Mouse (Mus musculus): ENCODE measurements around the gene Defb28. TPM values are rescaled to one million over a fixed set of nuclear protein-coding genes. Genes with fewer than 3 reads are reported as not detected.

Gene Defb28
- not detected in 2 replicates for total RNA-seq (2014; rRNA removed)
- not detected in 2 replicates for polyA plus RNA-seq (2015; fragmentation: Nextera tagmentation; extraction: Ambion mirVana)

- Histone ChIP-seq H3K9ac (no peak within 1 kb of the TSS), H3K9me3 (ENCODE audit: low read length) (no peaks in the 10 kb centered on the region), H3K4me1 (ENCODE audit: insufficient read depth) (no peaks in the 10 kb centered on the region), H3K27ac (ENCODE audit: low read depth, low read length) (no peak within 1 kb of the TSS), H3K36me3 (ENCODE audit: insufficient read depth) (no peaks in the 10 kb centered on the region), H3K4me2 (ENCODE audit: low read depth) (no peak within 1 kb of the TSS), H3K27me3 (ENCODE audit: insufficient read depth, low read length) (no peaks in the 10 kb centered on the region), H3K4me3 (ENCODE audit: low read depth, low read length) (no peak within 1 kb of the TSS)
- WGBS = 78% methylated on average over 4 of the region's 4 CpGs
- DNase-seq (no peak), ATAC-seq (no peak)
- no peak for TF ChIP-seq CTCF (IDR thresholded peaks at IDR 0.05; ENCODE audit: low read depth)
Observed at GRCm38 (mm10) chr2:152517981-152518380, at the start of gene Defb28. Gene Defb28, plus strand, starts transcription at chr2:152518255.

DNA sequence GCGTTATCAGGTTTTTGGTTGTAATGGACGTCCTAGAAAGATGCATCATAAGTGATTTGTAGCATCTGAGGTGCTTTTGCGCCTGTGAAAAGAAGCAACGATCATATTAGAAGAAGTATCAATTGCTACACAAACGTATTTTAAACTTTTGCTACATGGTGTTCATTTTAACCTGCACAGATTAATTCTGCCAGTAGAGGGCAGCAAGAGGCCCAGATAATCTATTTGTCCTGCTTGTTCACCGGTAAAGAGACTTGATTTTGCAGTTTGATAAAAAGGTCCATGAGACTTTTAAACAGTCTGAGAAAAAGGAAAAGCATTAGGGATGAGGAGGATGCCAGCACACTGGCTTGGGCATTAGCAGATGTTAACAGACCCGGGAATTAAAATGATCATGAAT, 47.1 kb upstream of the Defb28 start:
- H3K4me1 ChIP-seq (ENCODE audit: insufficient read depth) = no peaks in the 10 kb centered on the region
- H3K9me3 ChIP-seq (ENCODE audit: low read length) = no peaks in the 10 kb centered on the region
- ATAC-seq = no peak
- no peak overlapping the region for H3K27ac ChIP-seq (ENCODE audit: low read depth, low read length)
- peak; percentile 79 for TF ChIP-seq CTCF (IDR thresholded peaks at IDR 0.05; ENCODE audit: low read depth)
- 31% methylated on average over 7 of the region's 7 CpGs for WGBS
- peaks cover 3% of the 10 kb centered on the region; the same call in 1 of the 2 replicates for H3K27me3 ChIP-seq (ENCODE audit: insufficient read depth, low read length)
- no peak overlapping the region for H3K4me3 ChIP-seq (ENCODE audit: low read depth, low read length)
- no peak overlapping the region for H3K4me2 ChIP-seq (ENCODE audit: low read depth)
- peak; percentile 77 for DNase-seq
- H3K36me3 ChIP-seq (ENCODE audit: insufficient read depth) = no peaks in the 10 kb centered on the region
- no peak overlapping the region for H3K9ac ChIP-seq

- 25% methylated on average over 3 of the region's 3 CpGs for WGBS
Observed at GRCm38 (mm10) chr2:152472434-152472833, 45.6 kb upstream of the Defb28 start.

GRCm38 (mm10) chr2:152476763-152477162, 41.3 kb upstream of the Defb28 start, which contains the start of gene Defb20:
Gene Defb20, plus strand, starts transcription at chr2:152477063.
- Histone ChIP-seq H3K9ac (no peak within 1 kb of the TSS), H3K27ac (ENCODE audit: low read depth, low read length) (no peak within 1 kb of the TSS), H3K36me3 (ENCODE audit: insufficient read depth) (no peaks in the 10 kb centered on the region), H3K4me3 (ENCODE audit: low read depth, low read length) (no peak within 1 kb of the TSS), H3K27me3 (ENCODE audit: insufficient read depth, low read length) (peaks cover 3% of the 10 kb centered on the region; the same call in 1 of the 2 replicates), H3K9me3 (ENCODE audit: low read length) (no peaks in the 10 kb centered on the region), H3K4me2 (ENCODE audit: low read depth) (no peak within 1 kb of the TSS), H3K4me1 (ENCODE audit: insufficient read depth) (no peaks in the 10 kb centered on the region)
- TF ChIP-seq CTCF (IDR thresholded peaks at IDR 0.05; ENCODE audit: low read depth) = no peak
- ATAC-seq (no peak), DNase-seq (no peak)
- WGBS = 61% methylated on average over 2 of the region's 2 CpGs

More at GRCm38 (mm10) chr2:152472434-152472833, 45.6 kb upstream of the Defb28 start:
- TF ChIP-seq CTCF (IDR thresholded peaks at IDR 0.05; ENCODE audit: low read depth) = peak; percentile 40; the same call in 1 of the 2 replicates
- Histone ChIP-seq H3K9ac (no peak overlapping the region), H3K9me3 (ENCODE audit: low read length) (no peaks in the 10 kb centered on the region), H3K27ac (ENCODE audit: low read depth, low read length) (no peak overlapping the region), H3K4me2 (ENCODE audit: low read depth) (no peak overlapping the region), H3K36me3 (ENCODE audit: insufficient read depth) (no peaks in the 10 kb centered on the region), H3K27me3 (ENCODE audit: insufficient read depth, low read length) (peaks cover 3% of the 10 kb centered on the region; the same call in 1 of the 2 replicates), H3K4me3 (ENCODE audit: low read depth, low read length) (no peak overlapping the region), H3K4me1 (ENCODE audit: insufficient read depth) (no peaks in the 10 kb centered on the region)
- ATAC-seq (no peak), DNase-seq (no peak)

- WGBS = 94% methylated on average over 3 of the region's 3 CpGs
- Histone ChIP-seq H3K4me2 (ENCODE audit: low read depth) (no peak overlapping the region), H3K27ac (ENCODE audit: low read depth, low read length) (no peak overlapping the region), H3K27me3 (ENCODE audit: insufficient read depth, low read length) (no peaks in the 10 kb centered on the region), H3K9me3 (ENCODE audit: low read length) (no peaks in the 10 kb centered on the region), H3K4me3 (ENCODE audit: low read depth, low read length) (no peak overlapping the region), H3K36me3 (ENCODE audit: insufficient read depth) (no peaks in the 10 kb centered on the region), H3K9ac (no peak overlapping the region), H3K4me1 (ENCODE audit: insufficient read depth) (no peaks in the 10 kb centered on the region)
- DNase-seq (no peak), ATAC-seq (no peak)
- no peak for TF ChIP-seq CTCF (IDR thresholded peaks at IDR 0.05; ENCODE audit: low read depth)
Observed at GRCm38 (mm10) chr2:152480881-152481280, 37.2 kb upstream of the Defb28 start.

DNA sequence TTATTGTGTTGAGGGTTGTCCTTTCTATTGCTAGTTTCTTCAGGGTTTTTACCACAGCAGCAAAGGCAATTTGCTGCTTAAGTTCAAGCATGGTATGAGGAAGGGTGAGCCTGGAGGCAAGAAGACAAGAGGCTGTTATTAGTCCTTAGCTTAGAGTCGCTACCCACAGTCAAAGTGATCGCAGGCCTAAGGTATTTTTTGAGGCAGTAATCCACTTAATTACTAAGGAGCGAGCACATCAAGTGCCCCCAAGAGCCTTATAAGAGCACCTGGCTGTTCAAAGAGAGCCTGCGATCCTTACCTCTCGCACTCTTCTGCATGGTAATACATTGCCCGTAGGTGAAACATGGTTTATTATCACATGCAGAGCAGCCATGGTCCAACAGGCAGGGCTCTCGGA, 36.3 kb upstream of the Defb28 start:
- Histone ChIP-seq H3K27ac (ENCODE audit: low read depth, low read length) (no peak overlapping the region), H3K27me3 (ENCODE audit: insufficient read depth, low read length) (no peaks in the 10 kb centered on the region), H3K9ac (no peak overlapping the region), H3K4me1 (ENCODE audit: insufficient read depth) (no peaks in the 10 kb centered on the region), H3K4me2 (ENCODE audit: low read depth) (no peak overlapping the region), H3K4me3 (ENCODE audit: low read depth, low read length) (no peak overlapping the region), H3K9me3 (ENCODE audit: low read length) (no peaks in the 10 kb centered on the region), H3K36me3 (ENCODE audit: insufficient read depth) (no peaks in the 10 kb centered on the region)
- TF ChIP-seq CTCF (IDR thresholded peaks at IDR 0.05; ENCODE audit: low read depth) = no peak
- no peak for ATAC-seq
- WGBS = 85% methylated on average over 7 of the region's 7 CpGs
- DNase-seq = no peak

- Histone ChIP-seq H3K4me3 (ENCODE audit: low read depth, low read length) (no peak overlapping the region), H3K27ac (ENCODE audit: low read depth, low read length) (no peak overlapping the region), H3K36me3 (ENCODE audit: insufficient read depth) (no peaks in the 10 kb centered on the region), H3K9me3 (ENCODE audit: low read length) (no peaks in the 10 kb centered on the region), H3K9ac (no peak overlapping the region), H3K4me1 (ENCODE audit: insufficient read depth) (no peaks in the 10 kb centered on the region), H3K4me2 (ENCODE audit: low read depth) (no peak overlapping the region), H3K27me3 (ENCODE audit: insufficient read depth, low read length) (no peaks in the 10 kb centered on the region)
- ATAC-seq (no peak), DNase-seq (no peak)
- 79% methylated on average over 2 of the region's 2 CpGs for WGBS
- TF ChIP-seq CTCF (IDR thresholded peaks at IDR 0.05; ENCODE audit: low read depth) = peak; percentile 39
Observed at GRCm38 (mm10) chr2:152487024-152487423, 31.0 kb upstream of the Defb28 start.

Data from forebrain, postnatal 0 days (tissue).